Mouse (Mus musculus) kidney, postnatal 0 days (tissue): Measurements from ENCODE around the gene Ceacam19. TPM values are rescaled to one million over a fixed set of nuclear protein-coding genes. Genes with fewer than 3 reads are reported as not detected.
A peak's percentile ranks its signal among the peaks of the same experiment; 100 is the strongest.

ENCODE experiments used
- ATAC-seq: fragments of 200-750 bp; cut with Nextera tagmentation; replicated peaks from 2 replicates; pipeline ENCODE4 v1.8.0; 2017; ENCODE audit warnings: low read depth, moderate number of reproducible peaks, moderate TSS enrichment, moderate library complexity; ENCODE audit not compliant: low FRiP score
- DNase-seq: peaks from one replicate; pipeline ENCODE4 v3.0.0-alpha.2; 2016; ENCODE audit warnings: low spot score
- H3K27ac ChIP-seq: fragments of 300-500 bp; sonication (generic); 2 replicates; pipeline ENCODE4 v1.5.1; 2014; ENCODE audit warnings: mild to moderate bottlenecking
- H3K27me3 ChIP-seq: fragments of 300-500 bp; sonication (generic); 2 replicates; pipeline ENCODE4 v1.6.1; 2014; ENCODE audit warnings: low read length, mixed read lengths; ENCODE audit not compliant: insufficient read depth
- H3K36me3 ChIP-seq: fragments of 300-500 bp; sonication (generic); 2 replicates; pipeline ENCODE4 v1.6.1; 2014; ENCODE audit warnings: low read length, mixed read lengths; ENCODE audit not compliant: insufficient read depth
- H3K4me1 ChIP-seq: fragments of 300-500 bp; sonication (generic); replicated peaks from 2 replicates; pipeline ENCODE4 v1.6.1; 2014; ENCODE audit warnings: antibody characterized with exemption, low read length, mixed read lengths; ENCODE audit not compliant: insufficient read depth
- H3K4me2 ChIP-seq: fragments of 300-500 bp; sonication (generic); 2 replicates; pipeline ENCODE4 v1.6.1; 2014; ENCODE audit warnings: mild to moderate bottlenecking, low read length, moderate library complexity, mixed read lengths
- H3K4me3 ChIP-seq: fragments of 300-500 bp; sonication (generic); replicated peaks from 2 replicates; pipeline ENCODE4 v1.5.1; 2014; ENCODE audit warnings: low read depth, low read length
- H3K9ac ChIP-seq: fragments of 300-500 bp; sonication (generic); 2 replicates; pipeline ENCODE4 v1.6.1; 2014; ENCODE audit warnings: low read depth, low read length
- H3K9me3 ChIP-seq: fragments of 300-500 bp; sonication (generic); replicated peaks from 2 replicates; pipeline ENCODE4 v1.6.1; 2016; ENCODE audit warnings: low read length, inconsistent platforms, mixed read lengths
- CTCF ChIP-seq: IDR thresholded peaks from 2 replicates; pipeline ENCODE4 v1.5.1; 2016; ENCODE audit warnings: antibody characterized with exemption, low read depth, mild to moderate bottlenecking, moderate library complexity
- WGBS: fragments of 180-500 bp; shearing (Covaris S2); extraction: QIAGEN DNeasy Blood & Tissue Kit; methylation state at CpG from one replicate; pipeline ENCODE4 v1.1.7; 2014; 5-methylcytosine and 5-hydroxymethylcytosine counted together
- polyA plus RNA-seq: library from polyadenylated mRNA; unstranded; fragments of >200 nt; fragmentation: Nextera tagmentation; extraction: Ambion mirVana; gene quantifications from 2 replicates; pipeline ENCODE4 v1.2.1, GENCODE M21; 2015

Ceacam19 gene
- polyA plus RNA-seq, 1 experiment from 2014 or later = 0.08 TPM

GRCm38 (mm10) chr7:19880754-19881153 lies 7.0 kb downstream of the Ceacam19 start:
- H3K27ac ChIP-seq = no peak overlapping the region
- H3K27me3 ChIP-seq = no peaks in the 10 kb centered on the region
- DNase-seq (no peak), ATAC-seq (no peak)
- 86% methylated on average over 8 of the region's 8 CpGs for WGBS
- no peaks in the 10 kb centered on the region for H3K36me3 ChIP-seq
- H3K4me2 ChIP-seq = no peak overlapping the region
- no peaks in the 10 kb centered on the region for H3K9me3 ChIP-seq
- H3K9ac ChIP-seq = no peak overlapping the region
- H3K4me3 ChIP-seq = no peak overlapping the region
- TF ChIP-seq CTCF = peak; percentile 16; the same call in 1 of the 2 replicates
- H3K4me1 ChIP-seq = no peaks in the 10 kb centered on the region

- no peak overlapping the region for H3K4me2 ChIP-seq
- no peak overlapping the region for H3K9ac ChIP-seq
- peak; percentile 38 for ATAC-seq
- H3K4me1 ChIP-seq = no peaks in the 10 kb centered on the region
- no peaks in the 10 kb centered on the region for H3K36me3 ChIP-seq
- TF ChIP-seq CTCF = no peak
- no peak overlapping the region for H3K27ac ChIP-seq
- no peak overlapping the region for H3K4me3 ChIP-seq
- WGBS = 31% methylated on average over 14 of the region's 14 CpGs
- peak; percentile 9 for DNase-seq
- no peaks in the 10 kb centered on the region for H3K9me3 ChIP-seq
- H3K27me3 ChIP-seq = no peaks in the 10 kb centered on the region
Observed at GRCm38 (mm10) chr7:19876781-19877425, 10.9 kb downstream of the Ceacam19 start.

DNA sequence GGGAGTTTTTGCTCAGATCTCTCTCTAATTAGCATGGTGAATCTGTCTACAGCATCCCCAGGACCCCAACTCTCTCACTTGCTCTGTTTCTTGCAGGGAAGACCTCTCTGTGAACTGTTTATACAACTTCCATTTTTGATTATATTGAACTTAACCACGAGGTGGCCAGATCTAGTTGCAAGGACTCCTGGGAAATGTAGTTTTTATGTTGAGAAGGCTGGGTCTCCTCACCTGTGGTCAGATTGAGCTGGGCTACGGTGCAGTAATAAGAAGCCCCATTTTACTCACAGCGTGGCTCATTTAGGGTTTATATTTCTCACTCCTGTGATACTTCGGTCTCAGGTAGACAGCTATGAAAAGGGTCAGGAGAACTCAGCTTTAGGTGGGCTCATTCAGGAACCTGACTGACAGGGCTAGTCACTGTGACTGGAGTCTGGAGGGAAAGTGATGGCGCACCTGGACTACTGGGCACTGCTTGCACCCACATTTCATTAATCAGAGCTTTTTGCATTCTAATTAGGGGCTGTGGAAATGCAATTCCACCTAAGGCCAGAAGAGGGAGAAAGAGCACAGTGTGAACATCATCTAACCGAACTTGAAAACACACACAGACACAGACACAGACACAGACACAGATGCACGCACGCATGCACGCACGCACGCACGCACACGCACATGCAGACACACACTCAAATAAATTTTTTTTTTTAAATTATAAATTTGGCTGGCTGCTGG lies 11.7 kb downstream of the Ceacam19 start:
- Histone ChIP-seq H3K9ac (no peak overlapping the region), H3K36me3 (no peaks in the 10 kb centered on the region), H3K27ac (no peak overlapping the region), H3K4me2 (no peak overlapping the region), H3K27me3 (no peaks in the 10 kb centered on the region), H3K4me1 (no peaks in the 10 kb centered on the region), H3K9me3 (no peaks in the 10 kb centered on the region), H3K4me3 (no peak overlapping the region)
- peak; percentile 33; the same call in 1 of the 2 replicates for ATAC-seq
- DNase-seq = peak; percentile 53
- peak; percentile 75 for TF ChIP-seq CTCF
- 42% methylated on average over 13 of the region's 13 CpGs for WGBS

- no peak for ATAC-seq
- H3K36me3 ChIP-seq = no peaks in the 10 kb centered on the region
- WGBS = 42% methylated on average over 5 of the region's 5 CpGs
Observed at GRCm38 (mm10) chr7:19871943-19872601, 15.7 kb downstream of the Ceacam19 start.

DNA sequence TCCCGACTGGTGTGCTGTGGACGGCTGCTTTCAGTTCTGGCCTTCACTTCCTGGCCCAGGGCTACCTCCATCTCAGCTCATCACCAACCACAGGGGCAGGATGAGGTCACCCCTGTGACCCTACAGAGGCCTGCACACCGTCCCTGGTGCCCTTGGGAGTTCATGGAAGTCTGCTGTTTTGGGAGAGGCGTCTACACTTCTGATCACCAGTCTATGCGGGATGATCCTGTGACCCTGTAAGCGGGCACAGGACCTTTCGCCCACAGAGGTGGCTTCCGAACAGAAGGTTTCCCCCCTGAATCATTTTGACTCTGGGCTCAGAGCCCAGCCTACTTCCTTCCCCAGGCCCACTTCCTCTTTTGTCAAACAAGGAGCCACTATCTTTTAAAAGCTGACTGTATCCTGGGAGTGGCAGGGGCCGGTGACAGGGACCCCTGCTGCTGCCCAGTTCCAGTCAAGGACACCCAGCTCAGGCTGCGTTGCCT lies 16.6 kb downstream of the Ceacam19 start:
- no peaks in the 10 kb centered on the region for H3K9me3 ChIP-seq
- H3K4me3 ChIP-seq = no peak overlapping the region
- no peak for ATAC-seq
- no peaks in the 10 kb centered on the region for H3K36me3 ChIP-seq
- DNase-seq = no peak
- H3K9ac ChIP-seq = no peak overlapping the region
- no peaks in the 10 kb centered on the region for H3K4me1 ChIP-seq
- H3K27ac ChIP-seq = no peak overlapping the region
- no peak for TF ChIP-seq CTCF
- H3K4me2 ChIP-seq = no peak overlapping the region
- no peaks in the 10 kb centered on the region for H3K27me3 ChIP-seq
- WGBS = 60% methylated on average over 10 of the region's 10 CpGs

More at GRCm38 (mm10) chr7:19871943-19872601, 15.7 kb downstream of the Ceacam19 start:
- no peaks in the 10 kb centered on the region for H3K27me3 ChIP-seq
- H3K4me2 ChIP-seq = no peak overlapping the region
- no peak overlapping the region for H3K9ac ChIP-seq
- no peak overlapping the region for H3K27ac ChIP-seq
- no peaks in the 10 kb centered on the region for H3K4me1 ChIP-seq
- no peaks in the 10 kb centered on the region for H3K9me3 ChIP-seq
- TF ChIP-seq CTCF = peak; percentile 66
- H3K4me3 ChIP-seq = no peak overlapping the region
- peak; percentile 43 for DNase-seq

- no peaks in the 10 kb centered on the region for H3K4me1 ChIP-seq
- no peaks in the 10 kb centered on the region for H3K27me3 ChIP-seq
- H3K27ac ChIP-seq = no peak overlapping the region
- ATAC-seq (no peak), DNase-seq (no peak)
- H3K9me3 ChIP-seq = no peaks in the 10 kb centered on the region
- no peak overlapping the region for H3K4me3 ChIP-seq
- no peaks in the 10 kb centered on the region for H3K36me3 ChIP-seq
- WGBS = 82% methylated on average over 16 of the region's 16 CpGs
- TF ChIP-seq CTCF = no peak
- no peak overlapping the region for H3K4me2 ChIP-seq
- no peak overlapping the region for H3K9ac ChIP-seq
Observed at GRCm38 (mm10) chr7:19867751-19868399, 19.9 kb downstream of the Ceacam19 start.
